Mouse (Mus musculus) 3134 (cell line): ENCODE results near the gene 2010111I01Rik.
"Not testable (repeated sequence)": the region's sequence is repeated elsewhere in the genome, so short reads cannot be mapped to it uniquely, and the experiment has no call there.

ENCODE experiments used
- DNase-seq: peaks from one replicate; pipeline ENCODE4 v3.0.0-alpha.2; 2011; ENCODE audit warnings: low spot score; ENCODE audit not compliant: insufficient read length; ENCODE audit errors: extremely low read depth

2010111I01Rik gene

GRCm38 (mm10) chr13:62952624-62953023 is 12.1 kb upstream of the 2010111I01Rik start:
- no peak for DNase-seq

GRCm38 (mm10) chr13:62955997-62956396 is 8.7 kb upstream of the 2010111I01Rik start:
- DNase-seq = no peak

GRCm38 (mm10) chr13:62956776-62957175 is 7.9 kb upstream of the 2010111I01Rik start:
- no peak for DNase-seq

GRCm38 (mm10) chr13:62963358-62963757 is 1.3 kb upstream of the 2010111I01Rik start:
- DNase-seq = no peak

GRCm38 (mm10) chr13:62968223-62968622 is 3.5 kb downstream of the 2010111I01Rik start:
- DNase-seq = no peak

- no peak for DNase-seq
Measured at GRCm38 (mm10) chr13:62970515-62971269, 6.0 kb downstream of the 2010111I01Rik start.

GRCm38 (mm10) chr13:62972403-62972802 is 7.7 kb downstream of the 2010111I01Rik start:
- no peak for DNase-seq

- DNase-seq = no peak
Measured at GRCm38 (mm10) chr13:62973111-62973510, 8.4 kb downstream of the 2010111I01Rik start.

- no peak for DNase-seq
Measured at GRCm38 (mm10) chr13:62978104-62978503, 13.4 kb downstream of the 2010111I01Rik start.

- DNase-seq = no peak
Measured at GRCm38 (mm10) chr13:62978784-62979183, 14.1 kb downstream of the 2010111I01Rik start.

- DNase-seq = no peak
Measured at GRCm38 (mm10) chr13:62979215-62979614, 14.5 kb downstream of the 2010111I01Rik start.

- peak; percentile 28 for DNase-seq
Measured at GRCm38 (mm10) chr13:62980131-62980530, 15.4 kb downstream of the 2010111I01Rik start.

- no peak for DNase-seq
Measured at GRCm38 (mm10) chr13:62984485-62984884, 19.8 kb downstream of the 2010111I01Rik start.

- no peak for DNase-seq
Measured at GRCm38 (mm10) chr13:62989891-62990490, 25.3 kb downstream of the 2010111I01Rik start.

- no peak for DNase-seq
Measured at GRCm38 (mm10) chr13:62993543-62994477, 29.1 kb downstream of the 2010111I01Rik start.

- DNase-seq = no peak
Measured at GRCm38 (mm10) chr13:62996767-62997166, 32.1 kb downstream of the 2010111I01Rik start.

- DNase-seq = not testable (repeated sequence)
Measured at GRCm38 (mm10) chr13:63007491-63007890, 42.8 kb downstream of the 2010111I01Rik start.

GRCm38 (mm10) chr13:63010345-63011090 is 45.8 kb downstream of the 2010111I01Rik start:
- DNase-seq = no peak

GRCm38 (mm10) chr13:63014353-63014752 is 49.7 kb downstream of the 2010111I01Rik start:
- no peak for DNase-seq

GRCm38 (mm10) chr13:63015362-63015761 is 50.7 kb downstream of the 2010111I01Rik start:
- DNase-seq = no peak
